Mouse (Mus musculus): ENCODE results near the gene Gm29564. TPM values are rescaled to one million over a fixed set of nuclear protein-coding genes. Genes with fewer than 3 reads are reported as not detected.

Gene Gm29564
- polyA plus RNA-seq (2015; fragmentation: Illumina TruSeq; extraction: RNeasy Lipid Tissue Mini Kit (QIAGEN cat#74804); ENCODE audit: low read depth, low replicate concordance), result not detected

GRCm38 (mm10) chrY:78212693-78213092, at the start of gene Gm29564:
Gm29564 (plus strand) TSS chrY:78212993.

Other genes starting within 250 kb of the Gm29564 start
- not detected for gene Gm20867, start 249.8 kb upstream of the Gm29564 start, polyA plus RNA-seq (2015; fragmentation: Illumina TruSeq; extraction: RNeasy Lipid Tissue Mini Kit (QIAGEN cat#74804); ENCODE audit: low read depth, low replicate concordance)